Mouse (Mus musculus): ENCODE measurements at regions not wholly inside any gene's neighbourhood (a gene's known extent, or its start where the extent isn't known, plus 50 kb on each side); places are given as distances from the start of the nearest gene placed in this dataset.

DNA sequence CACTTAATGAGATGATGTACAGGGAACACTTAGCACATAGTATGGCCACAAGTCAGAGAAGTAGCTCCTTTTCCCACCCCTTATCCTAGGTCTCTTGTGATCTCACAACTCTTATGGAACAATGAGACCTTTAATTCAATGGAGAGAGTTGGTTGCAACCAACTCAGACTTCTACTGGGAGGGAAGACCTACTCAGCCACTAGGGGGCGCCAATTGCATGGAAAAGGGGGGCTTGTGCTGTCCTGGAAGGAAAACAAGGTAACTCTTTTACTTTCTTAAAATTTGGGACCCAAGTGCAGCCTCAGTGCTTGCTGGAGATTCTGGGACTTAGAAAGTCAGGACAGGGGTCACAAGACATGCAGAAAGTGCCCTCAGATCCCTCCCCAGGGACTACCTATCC, 60.7 kb upstream of the Kcnj15 start:
- no peaks in the 10 kb centered on the region for H3K9me3 ChIP-seq (replicated peaks)
- no peaks in the 10 kb centered on the region for H3K27me3 ChIP-seq (replicated peaks)
- no peaks in the 10 kb centered on the region for H3K36me3 ChIP-seq
- no peak overlapping the region for H3K27ac ChIP-seq (replicated peaks)
- H3K4me3 ChIP-seq (replicated peaks) = no peak overlapping the region
- H3K4me1 ChIP-seq = 0 out of 2 replicates have a peak, but pooled peaks cover 6% of the 10 kb centered on the region
- H3K4me2 ChIP-seq = no peak overlapping the region
- no peak for ATAC-seq (ENCODE audit: low FRiP score)
- 0% methylated on average over 1 of the region's 1 CpGs for WGBS
- no peak overlapping the region for H3K9ac ChIP-seq (replicated peaks)

DNA sequence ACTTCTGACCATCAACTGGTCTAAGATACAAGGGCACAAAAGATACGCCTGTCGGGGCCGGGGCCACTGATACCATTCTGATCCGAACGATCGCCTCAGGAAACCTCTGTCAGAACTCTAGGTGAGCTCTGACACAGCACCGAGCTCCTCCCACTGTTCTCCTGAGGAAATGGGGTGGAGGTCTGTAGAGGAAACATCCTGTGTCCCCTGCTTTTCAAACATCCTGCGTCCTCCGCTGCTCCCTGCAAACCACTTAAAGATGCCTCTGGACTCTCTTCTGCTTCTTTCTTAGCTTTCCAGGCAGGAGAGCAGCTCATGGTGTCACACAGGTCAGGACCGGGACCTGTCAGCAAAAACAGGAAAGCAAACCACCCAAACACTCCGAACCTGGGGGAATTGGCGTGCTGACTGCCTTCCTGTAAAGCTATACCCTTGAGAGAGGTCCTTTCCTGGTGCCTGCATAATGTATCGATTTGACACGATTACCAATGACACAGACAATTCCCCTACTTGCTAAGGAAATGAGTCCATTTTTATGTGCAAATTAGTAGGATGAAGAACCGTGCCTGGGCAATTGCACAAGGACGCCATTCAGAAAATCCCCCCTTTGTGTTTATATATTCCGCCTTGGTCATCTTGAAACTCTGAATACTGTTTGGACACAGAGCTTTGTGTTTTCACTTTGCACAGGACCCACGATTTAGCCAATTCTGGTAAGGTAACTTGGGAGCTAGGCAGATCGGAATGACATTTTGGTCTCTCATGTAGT, 58.4 kb upstream of the Kcnj15 start:
- H3K4me2 ChIP-seq = no peak overlapping the region
- no peak overlapping the region for H3K27ac ChIP-seq (replicated peaks)
- no peaks in the 10 kb centered on the region for H3K9me3 ChIP-seq (replicated peaks)
- no peak overlapping the region for H3K4me3 ChIP-seq (replicated peaks)
- H3K27me3 ChIP-seq (replicated peaks) = no peaks in the 10 kb centered on the region
- 0 out of 2 replicates have a peak, but pooled peaks cover 13% of the 10 kb centered on the region for H3K4me1 ChIP-seq
- 67% methylated on average over 19 of the region's 19 CpGs for whole genome bisulfite sequencing
- ATAC-seq (ENCODE audit: low FRiP score) = no peak
- no peaks in the 10 kb centered on the region for H3K36me3 ChIP-seq
- no peak overlapping the region for H3K9ac ChIP-seq (replicated peaks)

DNA sequence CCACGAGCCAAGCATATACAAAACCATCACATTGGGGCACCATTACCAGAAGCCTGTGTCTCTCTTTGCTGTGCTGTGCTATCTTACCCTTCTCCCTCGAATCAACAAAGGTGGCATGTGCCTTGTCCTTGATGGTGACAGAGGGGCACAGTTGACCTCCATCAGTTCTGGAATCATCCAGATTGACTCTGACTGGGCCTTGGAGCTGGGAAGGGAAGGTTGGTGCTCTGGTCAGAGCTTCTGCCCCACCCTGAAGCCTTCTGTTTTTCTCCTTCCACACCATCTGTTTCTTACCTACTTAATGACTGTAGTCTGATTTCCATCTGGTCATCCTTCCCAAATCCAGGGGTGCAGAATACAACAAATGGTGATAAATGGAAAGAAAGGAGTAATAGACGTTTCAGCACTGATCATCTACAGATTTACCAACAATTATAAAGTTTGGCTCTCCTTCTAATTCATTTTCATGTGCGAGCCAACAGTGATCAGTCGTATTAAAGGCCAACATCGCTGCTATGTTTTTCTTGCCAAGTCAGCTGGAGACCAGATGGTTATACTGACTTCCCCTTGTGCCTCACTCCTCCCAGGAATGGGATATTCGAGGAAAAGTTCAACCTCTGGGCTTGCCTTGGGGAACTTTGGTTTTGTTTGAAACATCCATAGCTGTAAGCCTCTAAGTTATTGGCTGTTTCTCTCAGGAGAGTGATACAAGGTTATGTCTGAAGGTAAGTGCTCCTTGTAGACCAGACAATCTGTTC, 55.1 kb upstream of the Kcnj15 start:
- Histone ChIP-seq H3K4me1 (0 out of 2 replicates have a peak, but pooled peaks cover 13% of the 10 kb centered on the region), H3K4me2 (no peak overlapping the region), H3K9me3 (replicated peaks) (no peaks in the 10 kb centered on the region), H3K27me3 (replicated peaks) (no peaks in the 10 kb centered on the region), H3K4me3 (replicated peaks) (no peak overlapping the region), H3K9ac (replicated peaks) (no peak overlapping the region), H3K27ac (replicated peaks) (no peak overlapping the region), H3K36me3 (no peaks in the 10 kb centered on the region)
- 69% methylated on average over 7 of the region's 7 CpGs for WGBS
- ATAC-seq (ENCODE audit: low FRiP score) = no peak

DNA sequence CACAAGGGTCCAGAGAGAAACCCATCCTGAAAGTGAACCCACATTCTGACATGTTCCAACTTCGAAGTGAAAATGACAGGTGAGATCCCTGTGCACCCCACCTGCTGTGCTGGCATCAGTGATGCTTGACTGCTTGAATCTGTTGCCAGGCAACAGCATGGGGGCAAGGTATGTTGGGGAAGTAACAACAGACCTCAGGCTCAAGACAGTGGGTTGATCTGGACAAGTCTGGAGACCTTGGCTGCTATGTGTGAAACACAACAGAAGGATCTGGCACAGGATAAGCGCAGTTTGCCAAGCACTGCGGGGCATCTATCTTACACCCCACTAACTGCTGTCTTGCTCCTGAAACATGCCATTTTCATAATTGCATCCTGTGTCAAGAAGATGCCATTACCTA, 54.3 kb upstream of the Kcnj15 start:
- H3K27me3 ChIP-seq (replicated peaks) = no peaks in the 10 kb centered on the region
- no peak overlapping the region for H3K4me3 ChIP-seq (replicated peaks)
- H3K4me1 ChIP-seq = 0 out of 2 replicates have a peak, but pooled peaks cover 13% of the 10 kb centered on the region
- no peak overlapping the region for H3K9ac ChIP-seq (replicated peaks)
- no peak overlapping the region for H3K4me2 ChIP-seq
- H3K27ac ChIP-seq (replicated peaks) = no peak overlapping the region
- H3K9me3 ChIP-seq (replicated peaks) = no peaks in the 10 kb centered on the region
- H3K36me3 ChIP-seq = no peaks in the 10 kb centered on the region
- ATAC-seq (ENCODE audit: low FRiP score) = no peak
- 86% methylated on average over 3 of the region's 3 CpGs for WGBS

DNA sequence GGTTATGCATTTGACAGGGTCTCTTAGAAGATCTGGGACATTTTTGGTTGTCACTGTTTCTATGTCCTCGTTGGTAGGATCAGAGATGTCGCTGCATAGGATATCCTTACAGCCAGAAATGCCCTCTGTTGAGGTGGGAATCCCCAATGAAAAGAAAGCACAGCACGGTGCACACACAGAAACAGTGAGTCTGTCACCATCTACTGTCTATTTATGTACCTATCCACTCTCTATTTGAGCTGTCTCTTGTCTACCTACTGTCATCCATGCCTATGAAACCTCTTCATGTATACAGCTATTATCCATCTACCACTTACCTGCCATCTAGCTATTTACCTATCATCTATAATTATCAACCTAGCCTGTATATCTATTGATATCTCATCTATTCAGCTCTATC, 53.6 kb upstream of the Kcnj15 start:
- Histone ChIP-seq H3K4me3 (replicated peaks) (no peak overlapping the region), H3K9me3 (replicated peaks) (no peaks in the 10 kb centered on the region), H3K36me3 (no peaks in the 10 kb centered on the region), H3K27ac (replicated peaks) (no peak overlapping the region), H3K4me1 (0 out of 2 replicates have a peak, but pooled peaks cover 9% of the 10 kb centered on the region), H3K9ac (replicated peaks) (no peak overlapping the region), H3K27me3 (replicated peaks) (no peaks in the 10 kb centered on the region), H3K4me2 (no peak overlapping the region)
- no peak for ATAC-seq (ENCODE audit: low FRiP score)
- 89% methylated on average over 3 of the region's 3 CpGs for WGBS

DNA sequence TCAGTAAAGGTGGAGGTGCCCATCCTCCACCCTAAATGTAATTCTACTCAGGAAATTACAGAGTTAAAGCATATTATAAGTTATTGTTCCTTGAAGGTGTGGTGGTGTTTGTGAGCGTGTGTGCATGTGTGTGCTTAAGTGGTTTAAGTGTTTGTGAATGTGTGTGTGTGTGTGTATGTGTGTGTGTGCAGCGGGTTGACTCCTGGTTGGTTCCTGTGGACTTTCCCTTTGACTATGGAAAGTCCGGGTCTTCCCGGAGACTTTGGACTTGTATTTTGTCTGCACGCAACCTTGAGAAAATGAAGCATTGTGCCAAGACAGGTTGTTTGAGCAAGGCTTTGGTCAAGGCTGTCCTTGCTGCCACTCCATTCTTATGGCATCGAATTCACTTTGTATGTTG, 52.9 kb upstream of the Kcnj15 start:
- Histone ChIP-seq H3K4me2 (no peak overlapping the region), H3K9me3 (replicated peaks) (no peaks in the 10 kb centered on the region), H3K27ac (replicated peaks) (no peak overlapping the region), H3K4me3 (replicated peaks) (no peak overlapping the region), H3K4me1 (0 out of 2 replicates have a peak, but pooled peaks cover 6% of the 10 kb centered on the region), H3K27me3 (replicated peaks) (no peaks in the 10 kb centered on the region), H3K36me3 (no peaks in the 10 kb centered on the region), H3K9ac (replicated peaks) (no peak overlapping the region)
- no peak for ATAC-seq (ENCODE audit: low FRiP score)
- 95% methylated on average over 6 of the region's 6 CpGs for WGBS

DNA sequence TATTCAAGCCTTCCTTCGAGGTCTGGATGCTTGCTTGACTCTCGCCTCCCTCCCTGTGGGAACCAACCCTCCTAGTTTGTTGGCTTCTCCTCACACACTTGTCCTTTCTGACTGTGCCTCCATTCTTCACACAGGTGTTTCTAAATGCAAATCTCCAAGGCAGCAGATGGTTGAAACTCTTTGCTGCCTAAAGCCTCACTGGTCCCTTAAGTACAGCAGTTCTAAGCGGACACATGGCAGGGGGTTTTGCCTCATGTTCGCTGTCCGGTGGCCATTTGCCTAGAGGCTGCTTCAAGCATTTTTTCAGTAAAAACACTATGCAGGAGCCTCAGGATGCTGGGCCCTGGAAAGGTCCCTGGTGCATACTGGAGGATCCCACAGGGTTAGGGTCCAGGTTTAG, 50.9 kb upstream of the Kcnj15 start:
- Histone ChIP-seq H3K4me2 (no peak overlapping the region), H3K9ac (replicated peaks) (no peak overlapping the region), H3K4me3 (replicated peaks) (no peak overlapping the region), H3K36me3 (no peaks in the 10 kb centered on the region), H3K27me3 (replicated peaks) (no peaks in the 10 kb centered on the region), H3K27ac (replicated peaks) (no peak overlapping the region), H3K9me3 (replicated peaks) (no peaks in the 10 kb centered on the region), H3K4me1 (0 out of 2 replicates have a peak, but pooled peaks cover 6% of the 10 kb centered on the region)
- WGBS = 89% methylated on average over 5 of the region's 5 CpGs
- no peak for ATAC-seq (ENCODE audit: low FRiP score)

- no peak overlapping the region for H3K27ac ChIP-seq (replicated peaks)
- H3K4me1 ChIP-seq = 0 out of 2 replicates have a peak, but pooled peaks cover 6% of the 10 kb centered on the region
- WGBS = 81% methylated on average over 6 of the region's 6 CpGs
- no peak for ATAC-seq (ENCODE audit: low FRiP score)
- H3K9me3 ChIP-seq (replicated peaks) = no peaks in the 10 kb centered on the region
- no peak overlapping the region for H3K4me2 ChIP-seq
- no peak overlapping the region for H3K9ac ChIP-seq (replicated peaks)
- H3K27me3 ChIP-seq (replicated peaks) = no peaks in the 10 kb centered on the region
- H3K4me3 ChIP-seq (replicated peaks) = no peak overlapping the region
- H3K36me3 ChIP-seq = no peaks in the 10 kb centered on the region
Observed at GRCm38 (mm10) chr16:95207547-95207946, 49.8 kb upstream of the Kcnj15 start.

Data from neural tube, embryonic 15.5 days (tissue).